Mouse (Mus musculus) regulatory T cell (primary cell): ENCODE results near the gene Brdt.

Source experiments
- in situ Hi-C: fragments of 300-600 bp; cut with MboI, MseI; formaldehyde crosslinking; loops from one replicate; pipeline ENCODE4 v1.15.1; 2025; ENCODE audit warnings: high pct_unique_total_duplicates

The Brdt gene

DNA sequence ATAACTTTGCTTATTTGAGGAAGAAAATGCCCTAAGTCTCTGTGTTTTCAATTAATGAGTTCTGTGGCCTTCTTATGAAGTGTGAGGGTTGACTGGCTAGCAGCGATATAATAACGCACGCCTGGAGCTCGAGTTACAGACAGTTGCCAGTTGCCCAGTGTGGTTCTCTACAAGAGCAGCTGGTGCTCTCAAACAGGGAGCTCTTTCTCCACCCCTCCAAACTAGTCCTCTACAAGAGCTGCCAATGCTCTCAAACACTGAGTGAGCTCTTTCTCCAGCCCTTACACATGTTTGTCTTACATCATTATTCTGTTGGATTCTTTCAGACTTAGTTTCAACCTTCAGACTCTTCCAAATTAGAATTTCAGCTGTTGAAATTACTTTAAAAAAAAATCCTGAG is 80.4 kb downstream of the Brdt start:
- in situ Hi-C loops = no loop called here

DNA sequence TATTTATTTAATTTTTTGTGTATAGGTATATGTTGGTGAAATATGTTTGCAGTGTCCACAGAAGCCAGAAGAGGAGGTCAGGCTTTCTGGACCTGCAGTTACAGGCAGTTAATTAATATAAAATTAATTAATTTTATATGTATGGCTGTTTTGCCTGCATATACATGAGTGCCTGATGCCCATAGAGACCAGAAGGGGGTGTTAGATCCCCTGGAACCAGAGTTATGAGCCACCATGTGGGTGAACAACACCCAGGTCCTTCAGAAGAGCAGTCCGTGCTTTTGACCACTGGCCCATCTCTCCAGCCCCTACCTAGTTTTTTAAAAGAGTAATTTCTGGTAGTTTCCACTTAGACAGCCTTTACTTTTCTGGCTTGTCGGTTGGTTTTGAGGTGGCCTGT is 81.3 kb downstream of the Brdt start:
- in situ Hi-C loops = no loop called here

DNA sequence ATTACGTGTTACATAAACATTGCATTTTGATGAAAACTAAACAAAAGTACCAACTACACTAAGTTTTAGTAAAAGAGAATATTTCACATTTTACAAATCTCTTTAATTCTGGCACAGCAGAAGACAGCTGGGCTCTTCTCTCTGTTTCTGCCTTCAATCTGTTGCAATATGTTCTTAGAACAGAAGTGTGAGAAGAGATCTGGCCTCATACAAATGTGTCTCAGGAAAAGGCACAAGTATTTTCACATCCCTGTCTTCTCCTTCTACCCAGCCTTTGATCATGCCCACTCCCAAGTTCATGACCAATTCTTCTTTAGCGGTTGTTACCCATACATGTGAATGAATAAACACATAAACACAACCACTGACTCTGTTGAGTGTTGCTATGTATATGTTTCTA is 84.1 kb downstream of the Brdt start:
- in situ Hi-C loops = no loop called here

DNA sequence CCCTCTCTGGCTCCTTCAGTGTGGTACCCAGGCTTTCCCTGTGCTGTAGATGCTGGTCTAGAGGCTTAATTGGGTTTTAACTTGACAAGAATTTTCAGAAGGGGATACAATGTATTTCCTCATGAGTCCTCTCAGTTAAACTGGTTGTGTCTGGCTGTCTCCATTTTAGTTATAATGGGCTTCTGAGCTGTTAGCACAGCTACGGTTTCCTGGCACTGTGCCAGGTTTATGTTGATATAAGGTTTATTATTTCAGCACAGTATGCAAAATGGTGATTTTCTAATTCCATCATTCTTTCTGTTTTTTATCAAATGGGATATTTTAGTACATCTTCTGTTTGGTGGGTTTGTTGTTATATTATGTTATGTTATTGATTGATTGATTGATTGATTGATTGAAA is 90.7 kb downstream of the Brdt start:
- in situ Hi-C loops = no loop called here

DNA sequence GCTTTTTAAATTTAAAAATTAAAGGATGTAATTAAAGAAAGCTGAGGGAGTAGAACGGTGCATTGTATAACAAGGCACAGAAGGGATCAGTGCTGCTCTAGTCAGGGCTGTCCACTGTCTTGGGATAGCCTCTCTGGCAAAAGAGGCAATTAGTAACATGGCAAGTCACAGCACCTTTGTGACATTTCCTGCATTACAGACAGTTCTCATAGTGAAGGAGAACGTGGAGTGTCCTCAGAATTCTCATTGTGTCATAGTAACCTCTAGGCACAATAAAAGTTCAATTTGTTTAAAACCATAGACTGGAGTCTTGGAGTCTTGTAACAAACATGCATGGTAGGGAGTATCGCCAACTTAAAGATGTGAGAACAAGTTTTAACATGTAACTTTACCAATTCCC is 100.3 kb downstream of the Brdt start, which contains the start of gene Lpcat2b:
TSS of gene Lpcat2b (plus strand) at position 301 of the 400 bp plus-strand sequence.
- in situ Hi-C loops = no loop called here

DNA sequence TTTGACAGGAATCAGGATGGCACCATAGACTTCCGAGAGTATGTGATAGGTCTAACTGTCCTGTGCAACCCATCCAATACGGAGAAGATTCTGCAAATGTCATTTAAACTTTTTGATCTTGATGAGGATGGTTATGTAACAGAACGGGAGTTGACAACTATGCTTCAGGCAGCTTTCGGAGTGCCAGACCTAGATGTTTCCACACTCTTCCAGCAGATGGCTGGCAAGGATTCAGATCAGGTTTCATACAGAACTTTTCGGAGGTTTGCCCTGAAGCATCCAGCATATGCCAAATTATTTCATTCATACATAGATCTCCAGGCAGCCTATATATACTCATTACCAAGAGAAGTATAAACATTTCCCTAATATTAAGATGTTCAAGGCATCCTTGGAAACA is 103.0 kb downstream of the Brdt start:
- in situ Hi-C loops = no loop called here

DNA sequence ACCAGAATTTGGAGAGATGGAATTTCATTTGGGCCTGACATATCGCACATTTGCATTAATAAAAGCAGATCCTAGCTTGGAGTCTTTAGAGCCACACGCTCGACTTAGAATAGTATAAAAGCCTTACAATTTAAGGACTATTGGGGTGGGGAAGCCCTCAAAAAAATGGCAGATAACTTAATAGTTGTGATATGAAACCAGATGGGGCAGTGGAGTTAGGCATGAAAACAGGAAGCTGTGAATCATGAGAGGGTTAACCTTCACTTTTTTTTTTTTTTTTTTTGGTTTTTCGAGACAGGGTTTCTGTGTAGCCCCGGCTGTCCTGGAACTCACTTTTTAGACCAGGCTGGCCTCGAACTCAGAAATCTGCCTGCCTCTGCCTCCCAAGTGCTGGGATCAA is 105.2 kb downstream of the Brdt start:
- in situ Hi-C loops = no loop called here
